25 mouse cellular contexts compared by ENCODE assay signal in genomic region chr16:34526378-34526777, GRCm38 (mm10). TPM values are rescaled to one million over a fixed set of nuclear protein-coding genes. Genes with fewer than 3 reads are reported as not detected.
DNase-seq lines count a peak whose midpoint lies in the region; ATAC-seq and TF ChIP-seq lines count a peak whose summit lies in the region.
"Had no signal": no experiment of that assay in that cellular context is flagged by ENCODE, and none has a peak within 500 bp of the region (broad histone marks: within the 10 kb centered on the region; RNA-seq: fewer than 3 reads in every experiment).

No protein-coding gene starts in this region.

- intact Hi-C loops in left cerebral cortex, adult 2 months (cut with DNase I): no loop called here

- peaks cover 6% of the 10 kb centered on the region; the same call in 1 of the 2 replicates for H3K4me1 ChIP-seq in forebrain, postnatal 0 days (ENCODE audit: insufficient read depth)
- H3K4me1 ChIP-seq in forebrain, embryonic 15.5 days: peaks cover 18% of the 10 kb centered on the region; the same call in 1 of the 2 replicates
- 0 out of 2 replicates have a peak, but pooled peaks cover 12% of the 10 kb centered on the region for H3K4me1 ChIP-seq in midbrain, embryonic 14.5 days (ENCODE audit: control insufficient read depth, insufficient read depth, low read length)

- no peaks in the 10 kb centered on the region for H3K36me3 ChIP-seq in forebrain, postnatal 0 days (ENCODE audit: insufficient read depth)
- no peaks in the 10 kb centered on the region for H3K36me3 ChIP-seq in forebrain, embryonic 15.5 days
- H3K36me3 ChIP-seq in midbrain, embryonic 14.5 days (ENCODE audit: control insufficient read depth, insufficient read depth, low read length): no peaks in the 10 kb centered on the region
- H3K36me3 ChIP-seq: G1E; heart, embryonic 10.5 days; hindbrain, embryonic 10.5 days; intestine, embryonic 15.5 days; limb, embryonic 13.5 days; lung, embryonic 15.5 days; neural tube, embryonic 13.5 days had no signal

- ATAC-seq in forebrain, postnatal 0 days: no peak
- no peak; the same call in 1 of the 2 replicates for ATAC-seq in forebrain, embryonic 15.5 days (replicated peaks)
- no peak for ATAC-seq in megakaryocyte-erythroid progenitor cell, adult 5-6 weeks (replicated peaks; ENCODE audit: low FRiP score, low TSS enrichment, poor library complexity, severe bottlenecking)
- no peak for ATAC-seq in midbrain, embryonic 14.5 days (ENCODE audit: low FRiP score, low TSS enrichment)
- ATAC-seq: intestine, embryonic 15.5 days; midbrain, embryonic 16.5 days had no signal

- no peak for DNase-seq in forebrain, postnatal 0 days
- DNase-seq in left cerebral cortex, adult 2 months (ENCODE audit: extremely low spot score in 1 of 2, low spot score in 2 of 2): no peak
- DNase-seq in left cerebral cortex, adult 8-10 months (ENCODE audit: low spot score in 2 of 2): no peak
- DNase-seq in NIH3T3 (ENCODE audit: low read depth): peak; percentile 58
- peak; percentile 43 for DNase-seq in fibroblast of lung, adult 2 months (ENCODE audit: low read depth)
- no peak for DNase-seq in midbrain, embryonic 14.5 days
- DNase-seq: adrenal gland, postnatal 14 days; cerebellum, adult 8-10 months; kidney, adult 8-10 months; kidney, postnatal 10 days; lung, postnatal 4 days; thymus, adult 18-20 months; thymus, postnatal 36 days had no signal

- H3K27ac ChIP-seq in forebrain, postnatal 0 days (ENCODE audit: low read depth, low read length): peak overlapping the region; percentile 64; the same call in 1 of the 2 replicates
- no peak overlapping the region for H3K27ac ChIP-seq in forebrain, embryonic 15.5 days (replicated peaks)
- peak overlapping the region; percentile 72 for H3K27ac ChIP-seq in left cerebral cortex, adult 2 months
- no peak overlapping the region for H3K27ac ChIP-seq in midbrain, embryonic 14.5 days (replicated peaks; ENCODE audit: low read depth, low read length)
- H3K27ac ChIP-seq: heart, embryonic 10.5 days; hindbrain, embryonic 10.5 days; intestine, embryonic 15.5 days; limb, embryonic 13.5 days; liver, embryonic 14.5 days; lung, embryonic 15.5 days; neural tube, embryonic 13.5 days had no signal

- H3K4me3 ChIP-seq in forebrain, postnatal 0 days (ENCODE audit: low read depth, low read length): no peak overlapping the region
- H3K4me3 ChIP-seq in forebrain, embryonic 15.5 days: no peak overlapping the region
- no peak overlapping the region for H3K4me3 ChIP-seq in left cerebral cortex, adult 2 months
- no peak overlapping the region for H3K4me3 ChIP-seq in midbrain, embryonic 14.5 days (replicated peaks; ENCODE audit: low read depth, low read length)
- H3K4me3 ChIP-seq: heart, embryonic 10.5 days; hindbrain, embryonic 10.5 days; intestine, embryonic 15.5 days; limb, embryonic 13.5 days; lung, embryonic 15.5 days; myocyte; neural tube, embryonic 13.5 days had no signal

- no peak overlapping the region for H3K4me2 ChIP-seq in forebrain, postnatal 0 days (ENCODE audit: low read depth)
- H3K4me2 ChIP-seq in forebrain, embryonic 15.5 days (replicated peaks): no peak overlapping the region
- H3K4me2 ChIP-seq in midbrain, embryonic 14.5 days (ENCODE audit: low read length): no peak overlapping the region
- H3K4me2 ChIP-seq: intestine, embryonic 15.5 days; limb, embryonic 13.5 days; lung, embryonic 15.5 days; neural tube, embryonic 13.5 days had no signal

- no peaks in the 10 kb centered on the region for H3K27me3 ChIP-seq in forebrain, postnatal 0 days (ENCODE audit: insufficient read depth, low read length)
- no peaks in the 10 kb centered on the region for H3K27me3 ChIP-seq in forebrain, embryonic 15.5 days
- no peaks in the 10 kb centered on the region for H3K27me3 ChIP-seq in midbrain, embryonic 14.5 days (ENCODE audit: control insufficient read depth, insufficient read depth, low read length)
- H3K27me3 ChIP-seq: intestine, embryonic 15.5 days; limb, embryonic 13.5 days; lung, embryonic 15.5 days; neural tube, embryonic 13.5 days had no signal

- H3K9me3 ChIP-seq in forebrain, postnatal 0 days (ENCODE audit: low read length): no peaks in the 10 kb centered on the region
- H3K9me3 ChIP-seq in forebrain, embryonic 15.5 days: no peaks in the 10 kb centered on the region
- no peaks in the 10 kb centered on the region for H3K9me3 ChIP-seq in midbrain, embryonic 14.5 days (ENCODE audit: control insufficient read depth, low read length)
- H3K9me3 ChIP-seq: G1E; heart, embryonic 10.5 days; hindbrain, embryonic 10.5 days; intestine, embryonic 15.5 days; limb, embryonic 13.5 days; lung, embryonic 15.5 days; neural tube, embryonic 13.5 days had no signal

- TF ChIP-seq CTCF in forebrain, postnatal 0 days (IDR thresholded peaks at IDR 0.05; ENCODE audit: low read depth): no peak
- TF ChIP-seq CTCF in left cerebral cortex, adult 2 months (IDR thresholded peaks at IDR 0.05): no peak

- 69% methylated on average over 7 of the region's 7 CpGs for WGBS in forebrain, postnatal 0 days
- WGBS in forebrain, embryonic 15.5 days: 63% methylated on average over 7 of the region's 7 CpGs
- 76% methylated on average over 7 of the region's 7 CpGs for WGBS in midbrain, embryonic 14.5 days

- H3K9ac ChIP-seq in forebrain, postnatal 0 days: no peak overlapping the region
- H3K9ac ChIP-seq in forebrain, embryonic 15.5 days (replicated peaks): no peak overlapping the region
- no peak overlapping the region for H3K9ac ChIP-seq in midbrain, embryonic 14.5 days (replicated peaks; ENCODE audit: low read length)
- H3K9ac ChIP-seq: intestine, embryonic 15.5 days; limb, embryonic 13.5 days; liver, embryonic 14.5 days; lung, embryonic 15.5 days; neural tube, embryonic 13.5 days had no signal

RNA-seq across cellular contexts. Expression of gene Kalrn, which starts 47.0 kb away (rescaled TPM):
- 134 and 148 TPM in 2 replicates for total RNA-seq in forebrain, postnatal 0 days (2014; rRNA removed)
- 16.4 and 23.6 TPM in 2 replicates for polyA plus RNA-seq in forebrain, postnatal 0 days (2015; fragmentation: Nextera tagmentation; extraction: Ambion mirVana)
- polyA plus RNA-seq in forebrain, embryonic 15.5 days (2015; fragmentation: Nextera tagmentation; extraction: Ambion mirVana): 36.4 and 38.8 TPM in 2 replicates
- 100 to 1,000 TPM; 539 to 570 TPM for total RNA-seq in left cerebral cortex, adult 2 months (2021)
- 100 to 1,000 TPM; 485 to 551 (median 491) TPM for total RNA-seq in left cerebral cortex, adult 8-10 months (2022)
- total RNA-seq in megakaryocyte-erythroid progenitor cell, adult 5-6 weeks (2014; fragmentation: Nextera tagmentation): 1.6 and 1.7 TPM in 2 replicates
- total RNA-seq in megakaryocyte-erythroid progenitor cell, adult 5-6 weeks (2017): 3.7 and 4.3 TPM in 2 replicates
- 40.1 and 44.6 TPM in 2 replicates for polyA plus RNA-seq in midbrain, embryonic 14.5 days (2014; fragmentation: Nextera tagmentation; extraction: Ambion mirVana)

Comparison
In these comparisons a context has a peak if more than half of its experiments do, and no peak if none do; other contexts are left out.
1. H3K27ac ChIP-seq: peak in forebrain, postnatal 0 days (single experiment) and left cerebral cortex, adult 2 months (single experiment); none in forebrain, embryonic 15.5 days (single experiment) and midbrain, embryonic 14.5 days (single experiment).
2. DNase-seq: peak in NIH3T3 (single experiment) and fibroblast of lung, adult 2 months (single experiment); none in forebrain, postnatal 0 days (single experiment), left cerebral cortex, adult 2 months (0 of 2), left cerebral cortex, adult 8-10 months (0 of 2) and midbrain, embryonic 14.5 days (single experiment).
3. RNA of gene Kalrn, which starts 47.0 kb away (total RNA-seq): 539 to 570 TPM in left cerebral cortex, adult 2 months, 485 to 551 TPM in left cerebral cortex, adult 8-10 months and 134 to 148 TPM in forebrain, postnatal 0 days; 1.6 to 4.3 TPM in megakaryocyte-erythroid progenitor cell, adult 5-6 weeks; every median in the first group is over 10 times any median in the second.